In the genomic region with DNA sequence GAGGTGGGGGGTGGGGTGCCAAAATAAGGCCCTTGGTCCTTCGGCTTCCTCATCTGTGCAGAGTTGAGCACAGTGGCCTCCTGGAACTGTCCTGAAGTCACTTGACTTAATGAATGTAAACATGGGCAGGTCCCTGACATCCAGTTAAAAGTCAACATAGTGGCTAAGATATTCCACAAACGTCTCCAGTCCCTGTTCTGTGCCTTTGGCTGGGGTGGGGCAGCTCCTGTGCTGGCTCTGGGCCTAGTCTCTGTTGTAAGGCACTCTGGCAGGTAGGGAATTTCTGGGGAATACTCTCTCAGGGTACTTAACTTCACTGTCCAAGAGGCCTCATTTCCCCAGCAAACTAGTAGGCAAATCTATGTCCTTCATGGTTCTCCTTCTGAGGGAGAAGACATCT, we compare ENCODE assay signal across 18 mouse cellular contexts. TPM values are rescaled to one million over a fixed set of nuclear protein-coding genes. Genes with fewer than 3 reads are reported as not detected.
DNase-seq lines count a peak whose midpoint lies in the region; ATAC-seq and TF ChIP-seq lines count a peak whose summit lies in the region.
"Had no signal": no experiment of that assay in that cellular context is flagged by ENCODE, and none has a peak within 500 bp of the region (broad histone marks: within the 10 kb centered on the region; RNA-seq: fewer than 3 reads in every experiment).

No protein-coding gene starts in this region.

- WGBS in intestine, embryonic 15.5 days, result 38% methylated on average over 2 of the region's 2 CpGs
- WGBS in lung, adult 2 months, result 44% methylated on average over 2 of the region's 2 CpGs
- 77% methylated on average over 2 of the region's 2 CpGs for WGBS in macrophage (ENCODE audit: missing documents)
- 78% methylated on average over 2 of the region's 2 CpGs for WGBS in kidney, embryonic 14.5 days

- no peak overlapping the region for H3K9ac ChIP-seq in intestine, embryonic 15.5 days
- H3K9ac ChIP-seq in kidney, embryonic 14.5 days (ENCODE audit: low read depth, low read length), result no peak overlapping the region
- H3K9ac ChIP-seq: hindbrain, embryonic 12.5 days; neural tube, embryonic 13.5 days had no signal

- no peaks in the 10 kb centered on the region for H3K27me3 ChIP-seq in intestine, embryonic 15.5 days (replicated peaks)
- no peaks in the 10 kb centered on the region for H3K27me3 ChIP-seq in kidney, embryonic 14.5 days (ENCODE audit: control insufficient read depth, insufficient read depth, low read length)
- H3K27me3 ChIP-seq: hindbrain, embryonic 12.5 days; neural tube, embryonic 13.5 days had no signal

- no peak overlapping the region for H3K4me3 ChIP-seq in bone marrow macrophage, adult 2 months (ENCODE audit: insufficient read depth, low read length)
- no peak overlapping the region for H3K4me3 ChIP-seq in intestine, embryonic 15.5 days (replicated peaks)
- no peak overlapping the region for H3K4me3 ChIP-seq in lung, adult 2 months (replicated peaks; ENCODE audit: extremely low read depth, low read depth, low read length)
- no peak overlapping the region for H3K4me3 ChIP-seq in macrophage (ENCODE audit: inconsistent target)
- H3K4me3 ChIP-seq in kidney, embryonic 14.5 days (ENCODE audit: low read length), result no peak overlapping the region
- H3K4me3 ChIP-seq: hindbrain, embryonic 12.5 days; neural tube, embryonic 13.5 days had no signal

- H3K4me1 ChIP-seq in bone marrow macrophage, adult 2 months (ENCODE audit: control insufficient read depth, insufficient read depth, low read length), result peaks cover 47% of the 10 kb centered on the region
- H3K4me1 ChIP-seq in intestine, embryonic 15.5 days (replicated peaks), result peaks cover 4% of the 10 kb centered on the region; the same call in 1 of the 2 replicates
- peaks cover 8% of the 10 kb centered on the region for H3K4me1 ChIP-seq in lung, adult 2 months (ENCODE audit: control insufficient read depth, insufficient read depth, low read length)
- H3K4me1 ChIP-seq in kidney, embryonic 14.5 days (ENCODE audit: control insufficient read depth, insufficient read depth, low read length), result no peaks in the 10 kb centered on the region
- H3K4me1 ChIP-seq: hindbrain, embryonic 12.5 days had no signal

- no peak for TF ChIP-seq CTCF in bone marrow macrophage, adult 2 months (IDR thresholded peaks at IDR 0.05; ENCODE audit: low read depth, low read length)
- no peak for TF ChIP-seq CTCF in lung, adult 2 months (IDR thresholded peaks at IDR 0.05; ENCODE audit: insufficient read depth, low read length)

- no peaks in the 10 kb centered on the region for H3K36me3 ChIP-seq in intestine, embryonic 15.5 days
- no peaks in the 10 kb centered on the region for H3K36me3 ChIP-seq in macrophage (ENCODE audit: inconsistent target)
- no peaks in the 10 kb centered on the region for H3K36me3 ChIP-seq in kidney, embryonic 14.5 days (ENCODE audit: control insufficient read depth, insufficient read depth, low read length)
- H3K36me3 ChIP-seq: hindbrain, embryonic 12.5 days; neural tube, embryonic 13.5 days had no signal

- H3K9me3 ChIP-seq in intestine, embryonic 15.5 days, result no peaks in the 10 kb centered on the region
- no peaks in the 10 kb centered on the region for H3K9me3 ChIP-seq in kidney, embryonic 14.5 days (ENCODE audit: control insufficient read depth, low read length)
- H3K9me3 ChIP-seq: hindbrain, embryonic 12.5 days; neural tube, embryonic 13.5 days had no signal

- no peaks in the 10 kb centered on the region for H3K79me2 ChIP-seq in macrophage (ENCODE audit: inconsistent target)

- no peak for TF ChIP-seq POLR2A in bone marrow macrophage, adult 2 months (IDR thresholded peaks at IDR 0.05; ENCODE audit: borderline replicate concordance, low read depth, low read length)
- no peak for TF ChIP-seq POLR2A in lung, adult 2 months (IDR thresholded peaks at IDR 0.05; ENCODE audit: borderline replicate concordance, extremely low read depth, low read depth, low read length)

- peak; percentile 42 for DNase-seq in lung, adult 2 months
- DNase-seq in layer of hippocampus, postnatal 25 days (ENCODE audit: extremely low spot score in 1 of 2, low spot score in 1 of 2), result no peak
- DNase-seq in urinary bladder, postnatal 36 days (ENCODE audit: low spot score in 2 of 2), result no peak
- DNase-seq: adrenal gland, adult 2 months; cerebellum, adult 2 months; embryo, embryonic 11 days; kidney, adult 11 months; kidney, postnatal 4 days; layer of hippocampus, postnatal 36 days; left cerebral cortex, postnatal 4 days had no signal

- peak overlapping the region; percentile 98 for H3K27ac ChIP-seq in bone marrow macrophage, adult 2 months (ENCODE audit: insufficient read depth, low read depth, low read length)
- H3K27ac ChIP-seq in intestine, embryonic 15.5 days, result peak overlapping the region; percentile 34
- H3K27ac ChIP-seq in macrophage, result peak overlapping the region; percentile 91
- H3K27ac ChIP-seq in kidney, embryonic 14.5 days (ENCODE audit: low read depth, low read length), result no peak overlapping the region
- H3K27ac ChIP-seq: hindbrain, embryonic 12.5 days; neural tube, embryonic 13.5 days had no signal

- H3K4me2 ChIP-seq in intestine, embryonic 15.5 days (replicated peaks), result no peak overlapping the region
- H3K4me2 ChIP-seq in kidney, embryonic 14.5 days (replicated peaks; ENCODE audit: low read depth, low read length), result no peak overlapping the region
- H3K4me2 ChIP-seq: hindbrain, embryonic 12.5 days; neural tube, embryonic 13.5 days had no signal

- peak; percentile 13; the same call in 1 of the 2 replicates for ATAC-seq in intestine, embryonic 15.5 days
- no peak for ATAC-seq in kidney, embryonic 14.5 days (ENCODE audit: low FRiP score, low TSS enrichment)
- ATAC-seq: CD4-positive, CD25-positive, alpha-beta regulatory T cell, adult 4 months; forebrain, embryonic 16.5 days had no signal

RNA-seq across cellular contexts. Expression of a gene that starts 4.9 kb away (rescaled TPM):
- 49.1 and 55.0 TPM in 2 replicates for polyA plus RNA-seq in bone marrow macrophage, adult 2 months (2012; ENCODE audit: insufficient read depth, insufficient read length, missing spikeins)
- polyA plus RNA-seq in intestine, embryonic 15.5 days (2015; fragmentation: Nextera tagmentation; extraction: Ambion mirVana), result 14.6 and 14.9 TPM in 2 replicates
- 40.7 and 46.4 TPM in 2 replicates for polyA plus RNA-seq in lung, adult 2 months (2012; rRNA removed)
- 100 to 1,000 TPM; 104 to 459 (median 241) TPM for total RNA-seq in macrophage (2018; cell fraction: chromatin; rRNA removed)
- total RNA-seq in macrophage (2018; cell fraction: cytosol; rRNA removed), result 100 to 1,000 TPM in 2 of 26 experiments, 10 to 100 TPM in 24; 58.3 to 112 (median 76.4) TPM
- 100 to 1,000 TPM; 110 to 294 (median 189) TPM for total RNA-seq in macrophage (2018; cell fraction: nucleus; rRNA removed)
- polyA plus RNA-seq in macrophage (2018), result 31.2 to 52.4 TPM (median 52.4 TPM) in 3 replicates
- 8.9 and 14.7 TPM in 2 replicates for polyA plus RNA-seq in kidney, embryonic 14.5 days (2014; fragmentation: Nextera tagmentation; extraction: Ambion mirVana)
- total RNA-seq in layer of hippocampus, postnatal 25 days (2021), result 10 to 100 TPM in 1 of 2 experiments, 1 to 10 TPM in 1; 8.7 to 10.0 TPM
